Mouse (Mus musculus) right cerebral cortex, postnatal 4 days (tissue): ENCODE measurements around the gene Dnah6.
A peak's percentile ranks its signal among the peaks of the same experiment; 100 is the strongest.

Source experiments
- DNase-seq: peaks from one replicate; pipeline ENCODE4 v3.0.0-alpha.2; 2022

The Dnah6 gene

GRCm38 (mm10) chr6:73221189-73221957 is at the start of gene Dnah6:
Gene Dnah6 (minus strand): TSS chr6:73221651.
- peak; percentile 81 for DNase-seq

- DNase-seq: no peak
Measured at GRCm38 (mm10) chr6:73269374-73269773, 47.9 kb upstream of the Dnah6 start.

- DNase-seq: no peak
Measured at GRCm38 (mm10) chr6:73267738-73268311, 46.4 kb upstream of the Dnah6 start.

GRCm38 (mm10) chr6:73264801-73265200 is 43.4 kb upstream of the Dnah6 start:
- no peak for DNase-seq

GRCm38 (mm10) chr6:73260110-73260509 is 38.7 kb upstream of the Dnah6 start:
- DNase-seq: no peak

- DNase-seq: no peak
Measured at GRCm38 (mm10) chr6:73257068-73257467, 35.6 kb upstream of the Dnah6 start.

- no peak for DNase-seq
Measured at GRCm38 (mm10) chr6:73254307-73255228, 33.1 kb upstream of the Dnah6 start.

- DNase-seq: no peak
Measured at GRCm38 (mm10) chr6:73253584-73253983, 32.1 kb upstream of the Dnah6 start.

- DNase-seq: no peak
Measured at GRCm38 (mm10) chr6:73253006-73253405, 31.6 kb upstream of the Dnah6 start.

- no peak for DNase-seq
Measured at GRCm38 (mm10) chr6:73252396-73252795, 30.9 kb upstream of the Dnah6 start.

- DNase-seq: no peak
Measured at GRCm38 (mm10) chr6:73251336-73251735, 29.9 kb upstream of the Dnah6 start.

GRCm38 (mm10) chr6:73249851-73250250 is 28.4 kb upstream of the Dnah6 start:
- no peak for DNase-seq

- no peak for DNase-seq
Measured at GRCm38 (mm10) chr6:73249049-73249422, 27.6 kb upstream of the Dnah6 start.

- DNase-seq: peak; percentile 82
Measured at GRCm38 (mm10) chr6:73248237-73249048, 27.0 kb upstream of the Dnah6 start, which contains the start of gene Suclg1. Gene Suclg1 (plus strand): TSS chr6:73248382.

- peak; percentile 30 for DNase-seq
Measured at GRCm38 (mm10) chr6:73247452-73247851, 26.0 kb upstream of the Dnah6 start.

- no peak for DNase-seq
Measured at GRCm38 (mm10) chr6:73246821-73247220, 25.4 kb upstream of the Dnah6 start.

- DNase-seq: no peak
Measured at GRCm38 (mm10) chr6:73235650-73236049, 14.2 kb upstream of the Dnah6 start.

- no peak for DNase-seq
Measured at GRCm38 (mm10) chr6:73234302-73234900, 12.9 kb upstream of the Dnah6 start.

GRCm38 (mm10) chr6:73233202-73233726 is 11.8 kb upstream of the Dnah6 start:
- DNase-seq: no peak

GRCm38 (mm10) chr6:73232152-73232584 is 10.7 kb upstream of the Dnah6 start:
- no peak for DNase-seq

- no peak for DNase-seq
Measured at GRCm38 (mm10) chr6:73228881-73229280, 7.4 kb upstream of the Dnah6 start.

GRCm38 (mm10) chr6:73228408-73228807 is 7.0 kb upstream of the Dnah6 start:
- no peak for DNase-seq
